Mouse (Mus musculus) neural tube, embryonic 15.5 days (tissue): ENCODE measurements around the gene Ppp5c. TPM values are rescaled to one million over a fixed set of nuclear protein-coding genes. Genes with fewer than 3 reads are reported as not detected.

Source experiments
- ATAC-seq: fragments of 200-750 bp; cut with Nextera tagmentation; 2 replicates; pipeline ENCODE4 v1.8.0; 2017; ENCODE audit warnings: mild to moderate bottlenecking, moderate TSS enrichment, moderate library complexity; ENCODE audit not compliant: low FRiP score
- H3K27ac ChIP-seq: fragments of 300-500 bp; sonication (generic); replicated peaks from 2 replicates; pipeline ENCODE4 v1.5.1; 2015; ENCODE audit warnings: mild to moderate bottlenecking, inconsistent platforms
- H3K27me3 ChIP-seq: fragments of 300-500 bp; sonication (generic); replicated peaks from 2 replicates; pipeline ENCODE4 v1.6.1; 2015; ENCODE audit warnings: inconsistent platforms
- H3K36me3 ChIP-seq: fragments of 300-500 bp; sonication (generic); 2 replicates; pipeline ENCODE4 v1.6.1; 2015; ENCODE audit warnings: inconsistent platforms
- H3K4me1 ChIP-seq: fragments of 300-500 bp; sonication (generic); 2 replicates; pipeline ENCODE4 v1.6.1; 2015; ENCODE audit warnings: inconsistent platforms
- H3K4me2 ChIP-seq: fragments of 300-500 bp; sonication (generic); 2 replicates; pipeline ENCODE4 v1.6.1; 2015; ENCODE audit warnings: inconsistent platforms, mild to moderate bottlenecking, moderate library complexity
- H3K4me3 ChIP-seq: fragments of 300-500 bp; sonication (generic); replicated peaks from 2 replicates; pipeline ENCODE4 v1.5.1; 2015; ENCODE audit warnings: mild to moderate bottlenecking, inconsistent platforms
- H3K9ac ChIP-seq: fragments of 300-500 bp; sonication (generic); replicated peaks from 2 replicates; pipeline ENCODE4 v1.6.1; 2015; ENCODE audit warnings: mild to moderate bottlenecking, inconsistent platforms
- H3K9me3 ChIP-seq: fragments of 300-500 bp; sonication (generic); replicated peaks from 2 replicates; pipeline ENCODE4 v1.6.1; 2016; ENCODE audit warnings: inconsistent platforms
- WGBS: fragments of 180-500 bp; shearing (Covaris S2); methylation state at CpG from one replicate; pipeline ENCODE4 v1.1.7; 2015; ENCODE audit warnings: mixed read lengths; 5-methylcytosine and 5-hydroxymethylcytosine counted together
- polyA plus RNA-seq: library from polyadenylated mRNA; unstranded; fragments of >200 nt; fragmentation: Nextera tagmentation; extraction: Ambion mirVana; gene quantifications from 2 replicates; pipeline ENCODE4 v1.2.1, GENCODE M21; 2015

The Ppp5c gene
- polyA plus RNA-seq, 1 experiment from 2014 or later, result 128 TPM

GRCm38 (mm10) chr7:17025505-17025894 lies 2.2 kb downstream of the Ppp5c start:
- Histone ChIP-seq H3K9me3 (no peaks in the 10 kb centered on the region), H3K9ac (peak overlapping the region; percentile 79; the same call in 1 of the 2 replicates), H3K4me3 (no peak overlapping the region), H3K36me3 (peaks cover 26% of the 10 kb centered on the region), H3K4me1 (peaks cover 42% of the 10 kb centered on the region), H3K27ac (no peak overlapping the region), H3K27me3 (no peaks in the 10 kb centered on the region), H3K4me2 (peak overlapping the region; percentile 82)
- WGBS, result 84% methylated on average over 4 of the region's 4 CpGs
- ATAC-seq, result no peak

DNA sequence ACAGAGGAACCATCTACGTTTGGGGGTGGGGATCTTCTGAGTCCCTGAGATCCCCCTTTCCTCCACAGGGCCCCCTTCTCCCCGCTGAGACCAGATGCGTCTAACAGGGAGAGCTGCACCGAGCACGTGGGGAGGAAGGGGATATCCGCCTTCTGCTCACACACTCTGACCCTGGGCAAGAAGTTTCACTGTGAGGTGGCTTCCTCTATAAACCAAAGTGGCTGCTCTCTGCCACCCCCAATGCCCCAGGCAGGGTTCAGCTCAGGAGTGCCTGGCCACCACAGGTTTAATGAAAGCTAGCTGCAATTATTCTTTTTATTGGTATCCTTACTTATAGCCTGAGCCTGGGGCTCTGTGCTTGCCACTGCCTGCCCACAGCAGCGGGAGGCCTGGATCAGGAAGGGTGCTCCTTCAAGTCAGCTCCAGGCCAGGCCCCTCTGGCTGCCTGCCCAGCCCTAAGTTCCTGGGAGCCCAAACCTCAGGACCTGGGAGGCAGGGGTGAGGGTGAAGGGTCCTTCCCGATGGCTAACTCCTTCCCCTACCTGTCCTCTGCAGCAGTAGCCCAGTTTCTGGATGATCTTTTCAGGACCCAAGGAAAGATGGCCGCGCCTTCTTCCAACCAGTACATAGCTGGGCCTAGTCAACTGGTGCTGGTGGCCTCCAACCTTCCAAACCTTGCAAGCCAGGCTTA lies 2.8 kb downstream of the Ppp5c start:
- peak overlapping the region; percentile 82 for H3K4me2 ChIP-seq
- 90% methylated on average over 10 of the region's 10 CpGs for WGBS
- no peak overlapping the region for H3K27ac ChIP-seq
- H3K27me3 ChIP-seq, result no peaks in the 10 kb centered on the region
- peaks cover 42% of the 10 kb centered on the region for H3K4me1 ChIP-seq
- no peak overlapping the region for H3K9ac ChIP-seq
- no peak overlapping the region for H3K4me3 ChIP-seq
- ATAC-seq, result no peak
- peaks cover 32% of the 10 kb centered on the region for H3K36me3 ChIP-seq
- no peaks in the 10 kb centered on the region for H3K9me3 ChIP-seq

DNA sequence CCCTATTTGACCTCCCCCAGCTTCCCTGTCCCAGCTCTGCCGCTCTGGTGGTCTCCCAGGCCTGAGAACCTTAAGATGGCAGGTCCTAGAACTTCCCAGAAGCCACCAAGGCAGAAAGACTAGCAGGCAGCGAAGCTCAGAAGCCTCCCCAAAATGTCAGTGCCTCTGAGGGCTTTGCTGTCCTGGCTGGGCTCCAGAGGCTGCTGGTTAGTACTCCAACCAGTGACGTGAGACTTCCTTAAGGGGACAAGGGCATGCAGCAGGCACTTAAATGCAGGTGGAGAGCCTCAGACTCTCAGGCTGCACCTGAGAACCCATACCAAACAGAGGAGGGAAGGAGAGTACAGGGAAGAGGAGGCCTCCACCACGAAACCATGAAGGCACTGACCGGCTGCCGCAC lies 3.6 kb downstream of the Ppp5c start:
- Histone ChIP-seq H3K9me3 (no peaks in the 10 kb centered on the region), H3K4me1 (peaks cover 47% of the 10 kb centered on the region), H3K4me3 (no peak overlapping the region), H3K27ac (no peak overlapping the region), H3K4me2 (no peak overlapping the region), H3K9ac (no peak overlapping the region), H3K27me3 (no peaks in the 10 kb centered on the region), H3K36me3 (peaks cover 40% of the 10 kb centered on the region)
- 92% methylated on average over 6 of the region's 6 CpGs for WGBS
- ATAC-seq, result no peak

DNA sequence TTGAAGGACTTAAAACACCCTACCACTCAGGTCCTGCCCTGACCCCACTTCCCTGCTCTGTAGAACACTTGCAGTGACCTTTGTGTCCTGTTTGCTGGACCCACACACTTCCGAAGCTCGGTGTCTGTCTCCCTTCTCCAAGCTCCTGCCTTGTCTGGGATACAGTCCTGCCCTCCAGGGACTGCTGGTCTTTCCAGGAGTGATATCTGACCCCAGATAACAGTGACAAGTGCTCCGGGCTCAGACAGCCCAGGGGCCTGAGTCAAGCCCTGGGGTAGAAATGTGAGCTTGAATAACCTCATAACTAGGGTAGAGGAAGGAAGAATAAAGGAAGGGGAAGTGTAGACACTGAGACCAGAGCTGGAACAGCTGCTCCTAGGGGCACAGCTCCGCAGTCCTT lies 4.0 kb downstream of the Ppp5c start:
- H3K27me3 ChIP-seq, result no peaks in the 10 kb centered on the region
- 89% methylated on average over 4 of the region's 4 CpGs for WGBS
- H3K4me1 ChIP-seq, result peaks cover 47% of the 10 kb centered on the region
- no peak for ATAC-seq
- H3K9me3 ChIP-seq, result no peaks in the 10 kb centered on the region
- peaks cover 40% of the 10 kb centered on the region for H3K36me3 ChIP-seq
- no peak overlapping the region for H3K9ac ChIP-seq
- no peak overlapping the region for H3K4me2 ChIP-seq
- H3K27ac ChIP-seq, result no peak overlapping the region
- H3K4me3 ChIP-seq, result no peak overlapping the region

DNA sequence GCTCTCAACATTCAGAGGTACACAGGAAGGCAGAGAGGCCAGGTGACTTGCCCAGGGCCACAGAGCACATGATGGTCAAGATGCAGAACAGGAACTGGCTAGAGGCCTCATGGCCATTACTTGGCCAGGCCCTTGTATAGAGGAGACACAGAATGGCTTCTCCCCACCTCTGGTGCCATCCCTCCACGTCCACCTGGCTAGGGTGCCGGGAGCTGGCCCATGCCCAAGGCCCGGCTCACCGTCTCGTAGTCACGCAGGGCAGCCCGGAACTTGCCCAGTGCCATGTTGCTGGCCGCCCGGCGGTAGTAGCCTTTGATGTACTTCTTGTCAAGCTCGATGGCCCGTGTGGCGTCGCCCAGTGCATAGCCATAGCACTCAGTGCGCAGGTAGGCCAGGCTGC lies 5.5 kb downstream of the Ppp5c start:
- Histone ChIP-seq H3K27ac (no peak overlapping the region), H3K36me3 (peaks cover 40% of the 10 kb centered on the region), H3K27me3 (no peaks in the 10 kb centered on the region), H3K4me3 (no peak overlapping the region), H3K9ac (no peak overlapping the region), H3K4me1 (peaks cover 48% of the 10 kb centered on the region), H3K4me2 (no peak overlapping the region), H3K9me3 (no peaks in the 10 kb centered on the region)
- 97% methylated on average over 15 of the region's 15 CpGs for WGBS
- ATAC-seq, result no peak

DNA sequence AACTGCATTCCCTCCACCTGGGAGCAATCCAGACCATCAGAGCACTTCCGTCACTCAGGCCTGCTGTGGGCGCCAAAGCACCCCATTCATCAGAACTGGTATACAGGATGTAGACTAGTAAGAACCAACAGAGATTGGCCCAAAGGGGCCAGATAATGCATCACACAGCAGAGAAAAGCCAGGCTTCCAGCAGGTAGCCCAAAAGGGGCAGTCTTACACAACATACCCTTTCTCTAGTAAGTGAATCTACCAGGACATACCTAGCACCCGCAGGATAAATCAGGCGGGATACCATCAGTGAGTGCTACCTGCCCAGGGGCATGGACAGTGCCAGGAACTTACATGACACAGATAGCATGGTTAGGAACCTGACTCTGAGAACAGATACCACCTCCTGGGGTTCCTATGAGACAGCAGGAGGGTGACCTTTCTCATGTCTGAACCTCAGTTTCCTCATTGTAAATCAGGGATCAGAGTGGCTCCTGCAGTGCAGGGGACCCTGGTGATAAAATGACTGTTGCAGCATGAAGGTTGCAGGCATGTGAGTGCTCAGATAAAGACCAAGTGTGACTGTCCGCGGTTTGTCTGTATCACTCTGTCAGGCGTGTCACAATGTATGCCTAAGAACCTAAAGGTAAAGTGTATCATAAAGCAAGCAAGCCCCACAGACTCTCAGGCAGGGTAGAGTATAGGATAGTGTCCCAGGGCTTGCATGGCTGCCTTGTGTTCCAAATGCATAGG lies 8.1 kb downstream of the Ppp5c start:
- H3K4me2 ChIP-seq, result no peak overlapping the region
- peaks cover 61% of the 10 kb centered on the region for H3K36me3 ChIP-seq
- no peak overlapping the region for H3K4me3 ChIP-seq
- no peak for ATAC-seq
- H3K4me1 ChIP-seq, result peaks cover 27% of the 10 kb centered on the region
- no peak overlapping the region for H3K9ac ChIP-seq
- H3K27me3 ChIP-seq, result no peaks in the 10 kb centered on the region
- no peaks in the 10 kb centered on the region for H3K9me3 ChIP-seq
- H3K27ac ChIP-seq, result no peak overlapping the region
- WGBS, result 88% methylated on average over 7 of the region's 7 CpGs

DNA sequence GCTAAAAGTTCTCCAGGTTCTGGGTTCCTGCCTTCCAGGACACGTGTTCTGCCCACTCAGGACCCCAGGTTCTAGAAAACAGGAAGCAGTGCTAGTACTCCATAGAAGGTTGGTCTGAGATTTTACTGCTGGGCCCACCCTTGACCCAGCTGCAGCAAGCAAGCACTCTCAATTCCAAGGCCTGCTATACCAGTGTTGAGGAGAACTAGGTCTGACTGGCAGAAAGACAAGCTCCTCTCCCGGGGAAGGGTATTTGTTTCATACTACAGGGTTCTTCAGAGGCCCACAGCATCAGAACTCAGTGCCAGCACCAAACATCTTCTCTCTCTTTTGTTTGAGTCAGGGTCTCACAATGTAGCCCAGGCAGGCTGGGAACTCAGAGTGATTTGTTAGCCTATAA lies 9.8 kb downstream of the Ppp5c start:
- ATAC-seq, result no peak
- Histone ChIP-seq H3K9me3 (no peaks in the 10 kb centered on the region), H3K9ac (no peak overlapping the region), H3K36me3 (peaks cover 74% of the 10 kb centered on the region), H3K4me3 (no peak overlapping the region), H3K27ac (peak overlapping the region; percentile 48; the same call in 1 of the 2 replicates), H3K4me1 (peaks cover 16% of the 10 kb centered on the region), H3K4me2 (no peak overlapping the region), H3K27me3 (no peaks in the 10 kb centered on the region)
- WGBS, result 82% methylated on average over 2 of the region's 2 CpGs

- peak; percentile 78 for ATAC-seq
- no peak overlapping the region for H3K4me3 ChIP-seq
- peak overlapping the region; percentile 48; the same call in 1 of the 2 replicates for H3K27ac ChIP-seq
- H3K9ac ChIP-seq, result no peak overlapping the region
- H3K27me3 ChIP-seq, result no peaks in the 10 kb centered on the region
- H3K36me3 ChIP-seq, result peaks cover 75% of the 10 kb centered on the region
- no peak overlapping the region for H3K4me2 ChIP-seq
- no peaks in the 10 kb centered on the region for H3K9me3 ChIP-seq
- peaks cover 16% of the 10 kb centered on the region for H3K4me1 ChIP-seq
- whole genome bisulfite sequencing, result 55% methylated on average over 1 of the region's 1 CpGs
Measured at GRCm38 (mm10) chr7:17017036-17017435, 10.7 kb downstream of the Ppp5c start.

- Histone ChIP-seq H3K4me1 (peaks cover 16% of the 10 kb centered on the region), H3K9ac (no peak overlapping the region), H3K36me3 (peaks cover 75% of the 10 kb centered on the region), H3K4me3 (no peak overlapping the region), H3K4me2 (no peak overlapping the region), H3K27ac (no peak overlapping the region), H3K9me3 (no peaks in the 10 kb centered on the region), H3K27me3 (no peaks in the 10 kb centered on the region)
- 83% methylated on average over 6 of the region's 6 CpGs for WGBS
- ATAC-seq, result no peak
Measured at GRCm38 (mm10) chr7:17015381-17015780, 12.3 kb downstream of the Ppp5c start.

GRCm38 (mm10) chr7:17011909-17012590 lies 15.7 kb downstream of the Ppp5c start:
- Histone ChIP-seq H3K4me2 (no peak overlapping the region), H3K9ac (no peak overlapping the region), H3K27me3 (no peaks in the 10 kb centered on the region), H3K36me3 (peaks cover 94% of the 10 kb centered on the region), H3K9me3 (no peaks in the 10 kb centered on the region), H3K27ac (no peak overlapping the region), H3K4me3 (no peak overlapping the region), H3K4me1 (peaks cover 4% of the 10 kb centered on the region; the same call in 1 of the 2 replicates)
- ATAC-seq, result no peak
- 96% methylated on average over 7 of the region's 7 CpGs for WGBS

- peaks cover 99% of the 10 kb centered on the region for H3K36me3 ChIP-seq
- 95% methylated on average over 5 of the region's 5 CpGs for WGBS
- H3K27ac ChIP-seq, result no peak overlapping the region
- H3K9me3 ChIP-seq, result no peaks in the 10 kb centered on the region
- no peaks in the 10 kb centered on the region for H3K4me1 ChIP-seq
- no peak overlapping the region for H3K4me3 ChIP-seq
- H3K4me2 ChIP-seq, result no peak overlapping the region
- no peaks in the 10 kb centered on the region for H3K27me3 ChIP-seq
- ATAC-seq, result no peak
- no peak overlapping the region for H3K9ac ChIP-seq
Measured at GRCm38 (mm10) chr7:17010010-17010347, 17.7 kb downstream of the Ppp5c start.
